Mouse (Mus musculus): ENCODE measurements around the gene Ifi47.

GRCm38 (mm10) chr11:49091171-49091570 lies 14.8 kb downstream of the Ifi47 start:
- no peak for TF ChIP-seq GATA1 (IDR thresholded peaks at IDR 0.05; ENCODE audit: low read length)
- TF ChIP-seq TAL1 (IDR thresholded peaks at IDR 0.05; ENCODE audit: low read length): no peak
